8 mouse cellular contexts compared by ENCODE assay signal in genomic region chrX:20819204-20819628, GRCm38 (mm10). TPM values are rescaled to one million over a fixed set of nuclear protein-coding genes. Genes with fewer than 3 reads are reported as not detected.
DNase-seq lines count a peak whose midpoint lies in the region; ATAC-seq lines count a peak whose summit lies in the region.

No protein-coding gene starts in this region.

- peak overlapping the region; percentile 39; the same call in 1 of the 2 replicates for H3K9ac ChIP-seq in embryonic facial prominence, embryonic 14.5 days (ENCODE audit: low read depth, low read length)

- no peaks in the 10 kb centered on the region for H3K4me1 ChIP-seq in embryonic facial prominence, embryonic 14.5 days (ENCODE audit: control insufficient read depth, insufficient read depth, low read length)

- peak overlapping the region; percentile 23 for H3K4me3 ChIP-seq in embryonic facial prominence, embryonic 14.5 days (ENCODE audit: low read depth, low read length)

- WGBS in embryonic facial prominence, embryonic 14.5 days = 24% methylated on average over 17 of the region's 19 CpGs

- H3K36me3 ChIP-seq in embryonic facial prominence, embryonic 14.5 days (ENCODE audit: control insufficient read depth, insufficient read depth, low read length) = no peaks in the 10 kb centered on the region

- no peaks in the 10 kb centered on the region for H3K27me3 ChIP-seq in embryonic facial prominence, embryonic 14.5 days (replicated peaks; ENCODE audit: control insufficient read depth, insufficient read depth, low read length)

- peak overlapping the region; percentile 22 for H3K27ac ChIP-seq in embryonic facial prominence, embryonic 14.5 days (replicated peaks; ENCODE audit: low read depth, low read length)

- H3K9me3 ChIP-seq in embryonic facial prominence, embryonic 14.5 days (ENCODE audit: control insufficient read depth, low read length) = no peaks in the 10 kb centered on the region

- ATAC-seq in embryonic facial prominence, embryonic 14.5 days (ENCODE audit: low read depth) = peak; percentile 96

- H3K4me2 ChIP-seq in embryonic facial prominence, embryonic 14.5 days (ENCODE audit: low read depth, low read length) = peak overlapping the region; percentile 49

- peak; percentile 83 for DNase-seq in A20 (ENCODE audit: low read depth, low spot score)
- DNase-seq in adrenal gland, postnatal 4 days (ENCODE audit: low spot score in 2 of 2) = peak; percentile 48 to 67
- DNase-seq in embryonic facial prominence, embryonic 14.5 days (ENCODE audit: low spot score) = peak; percentile 84
- DNase-seq in heart, adult 8-10 months (ENCODE audit: low spot score) = peak; percentile 67
- DNase-seq in kidney, adult 9 months = peak; percentile 68
- DNase-seq in liver = peak; percentile 87
- peak; percentile 33 to 62 for DNase-seq in monocyte, adult 2 months (ENCODE audit: low read depth in 1 of 2, low spot score in 2 of 2)
- peak; percentile 49 to 70 for DNase-seq in spleen, postnatal 14 days (ENCODE audit: low spot score in 2 of 2)

RNA-seq across cellular contexts. Expression of gene Araf, which starts 21.6 kb away (rescaled TPM):
- 100 to 1,000 TPM; 161 to 168 TPM for total RNA-seq in adrenal gland, postnatal 4 days (2021)
- 91.1 and 95.0 TPM in 2 replicates for polyA plus RNA-seq in embryonic facial prominence, embryonic 14.5 days (2014; fragmentation: Nextera tagmentation; extraction: Ambion mirVana)
- 100 to 1,000 TPM in 1 of 4 experiments, 10 to 100 TPM in 3; 83.3 to 103 (median 92.8) TPM for total RNA-seq in heart, adult 8-10 months (2022)

RNA-seq across cellular contexts. Expression of gene Timp1, which starts 50.8 kb away (rescaled TPM):
- 10 to 100 TPM; 42.4 to 44.6 TPM for total RNA-seq in adrenal gland, postnatal 4 days (2021)
- polyA plus RNA-seq in embryonic facial prominence, embryonic 14.5 days (2014; fragmentation: Nextera tagmentation; extraction: Ambion mirVana) = 60.4 and 62.8 TPM in 2 replicates
- total RNA-seq in heart, adult 8-10 months (2022) = 1 to 10 TPM; 2.0 to 3.5 (median 2.3) TPM

Comparison
In these comparisons a context has a peak if more than half of its experiments do, and no peak if none do; other contexts are left out.
1. Peak in every context shown above with its lines: DNase-seq, ATAC-seq, H3K4me3 ChIP-seq and H3K27ac ChIP-seq.
2. RNA of gene Timp1, which starts 50.8 kb away (total RNA-seq): 42.4 to 44.6 TPM in adrenal gland, postnatal 4 days; 2.0 to 3.5 TPM in heart, adult 8-10 months; every median in the first group is over 4 times any median in the second.